Mouse (Mus musculus) lung, adult 18-20 months (tissue): ENCODE results near the gene Dntt.

Experiments used
- DNase-seq, 2 experiments: peaks; one replicate each; pipeline ENCODE4 v3.0.0; 2022; ENCODE audit warnings: mixed read lengths in 2 of 2

Dntt gene

GRCm38 (mm10) chr19:41011676-41012075 lies 17.4 kb upstream of the Dntt start:
- DNase-seq: no peak

- DNase-seq: no peak
Observed at GRCm38 (mm10) chr19:41013591-41013990, 15.5 kb upstream of the Dntt start.

DNA sequence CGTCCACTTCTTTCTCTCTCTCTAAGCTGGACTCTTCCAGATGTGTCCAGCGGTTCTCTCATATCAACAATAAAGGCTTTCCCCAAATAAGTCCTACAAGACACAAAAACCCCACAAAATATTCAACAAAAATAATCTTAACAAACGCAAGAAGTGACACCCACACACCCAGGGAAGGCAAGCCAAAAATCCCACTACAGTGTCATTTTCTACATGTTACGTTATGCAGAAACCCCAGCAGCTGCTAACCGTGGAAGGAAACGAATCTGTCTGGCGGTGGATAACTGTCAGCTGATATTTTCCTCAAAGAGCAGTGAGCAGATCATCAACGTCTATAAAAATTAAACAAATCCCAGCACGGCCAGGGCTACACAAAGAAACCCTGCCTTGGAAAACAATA lies 15.1 kb upstream of the Dntt start:
- DNase-seq: no peak

GRCm38 (mm10) chr19:41015951-41016716 lies 12.9 kb upstream of the Dntt start:
- DNase-seq: peak; percentile 45 to 48

- no peak for DNase-seq
Observed at GRCm38 (mm10) chr19:41019164-41019675, 9.9 kb upstream of the Dntt start.

DNA sequence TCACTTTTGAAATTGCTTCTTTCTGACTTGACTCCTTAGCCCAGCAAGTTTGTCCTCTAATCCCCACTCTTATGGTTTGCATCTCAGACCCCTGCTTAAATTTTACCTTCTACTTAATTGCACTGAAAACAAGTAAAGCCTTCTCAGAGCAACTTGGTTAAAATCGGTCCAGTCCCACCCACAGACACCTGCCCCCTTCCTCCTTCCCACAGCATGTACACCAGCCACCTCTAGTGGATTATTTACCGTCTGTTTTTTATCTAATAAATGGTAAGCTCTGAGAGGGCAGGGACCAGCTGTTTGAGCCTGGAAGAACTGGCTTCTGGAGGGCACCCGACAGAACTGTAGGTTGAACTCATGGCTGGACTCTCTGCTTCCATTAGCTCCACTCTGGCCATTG lies 8.5 kb upstream of the Dntt start:
- DNase-seq: no peak

GRCm38 (mm10) chr19:41022244-41022643 lies 6.8 kb upstream of the Dntt start:
- DNase-seq: no peak

- no peak for DNase-seq
Observed at GRCm38 (mm10) chr19:41026551-41026950, 2.5 kb upstream of the Dntt start.

DNA sequence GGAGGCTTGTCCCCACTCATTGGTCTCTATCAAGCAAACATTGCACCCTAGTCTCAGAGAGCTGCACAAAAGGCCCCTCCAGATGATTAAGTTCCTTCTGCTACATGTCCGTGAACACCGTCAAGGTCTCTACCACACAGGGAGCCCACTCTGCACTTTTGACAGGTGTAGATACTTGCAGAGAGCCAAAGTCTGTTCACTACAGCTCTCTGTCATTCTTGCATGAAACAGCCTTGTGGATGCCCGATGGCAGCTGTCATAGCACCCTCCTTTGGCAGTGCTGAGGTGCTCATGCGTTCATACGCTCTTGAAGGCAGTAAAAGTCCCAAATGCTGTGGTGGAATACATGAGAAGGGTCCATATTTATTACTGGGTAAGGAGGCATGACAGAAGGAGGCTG lies 2.1 kb upstream of the Dntt start:
- no peak for DNase-seq

- no peak for DNase-seq
Observed at GRCm38 (mm10) chr19:41027601-41028000, 1.5 kb upstream of the Dntt start.

DNA sequence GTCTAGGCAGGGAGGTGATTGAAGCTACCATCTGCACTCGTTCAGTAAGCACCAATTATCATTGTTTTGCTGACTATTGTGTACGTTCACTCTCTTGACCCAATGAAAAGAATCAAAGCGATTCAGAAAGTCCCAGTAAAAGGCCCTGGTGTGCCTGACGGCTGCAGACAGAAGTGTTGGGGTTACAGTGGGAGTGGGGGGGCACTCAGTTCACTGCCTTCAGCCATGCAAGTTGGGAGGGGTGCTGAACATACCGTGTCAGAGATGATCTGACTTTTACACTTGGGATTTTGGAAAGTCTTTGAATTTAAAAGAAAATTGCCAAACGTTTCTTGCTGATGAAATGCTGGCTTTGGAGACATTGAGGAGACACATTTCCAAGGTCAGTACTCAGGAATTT lies 1.1 kb downstream of the Dntt start:
- DNase-seq: no peak

DNA sequence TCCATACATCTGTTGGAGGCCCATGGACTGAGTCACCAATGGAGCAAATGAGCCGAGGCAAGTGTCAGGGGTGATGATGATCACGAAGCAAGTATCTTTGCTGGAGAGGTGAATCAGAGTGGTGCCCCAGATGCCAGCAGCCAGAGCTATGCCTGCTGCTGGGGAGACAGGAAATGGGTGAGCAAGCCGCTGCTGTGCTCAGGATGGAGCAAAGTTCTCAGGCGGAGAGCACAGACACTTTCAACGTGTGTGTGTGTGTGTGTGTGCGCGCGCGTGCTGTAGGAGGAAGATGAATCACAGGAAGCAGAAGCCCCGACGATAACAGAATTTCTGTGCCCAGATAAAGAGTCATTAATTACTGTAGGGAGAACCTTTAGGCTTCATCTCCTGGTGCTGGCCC lies 1.9 kb downstream of the Dntt start:
- DNase-seq: no peak

GRCm38 (mm10) chr19:41031869-41032268 lies 2.8 kb downstream of the Dntt start:
- DNase-seq: no peak

- no peak for DNase-seq
Observed at GRCm38 (mm10) chr19:41035809-41036551, 6.9 kb downstream of the Dntt start.

DNA sequence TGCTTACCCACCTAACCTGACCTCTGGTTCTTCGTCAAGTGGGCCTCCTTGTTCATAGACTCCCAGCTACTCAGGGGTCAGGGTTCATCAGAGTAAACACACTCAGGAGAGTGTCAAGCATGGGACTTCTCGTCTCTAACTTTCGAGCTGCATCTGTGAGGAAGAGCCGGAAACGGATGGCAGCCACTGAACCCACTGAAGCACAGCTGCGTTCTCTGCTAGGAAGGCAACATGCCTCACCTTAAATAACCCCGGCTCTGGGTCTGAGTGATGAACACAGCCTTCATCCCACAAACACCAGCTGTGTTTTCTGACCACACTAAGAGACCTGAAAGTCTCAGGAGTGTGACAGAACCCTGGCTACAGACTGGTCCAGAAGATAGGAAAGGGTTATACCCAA lies 10.0 kb downstream of the Dntt start:
- no peak for DNase-seq

GRCm38 (mm10) chr19:41045091-41045770 lies 16.2 kb downstream of the Dntt start:
- no peak for DNase-seq

DNA sequence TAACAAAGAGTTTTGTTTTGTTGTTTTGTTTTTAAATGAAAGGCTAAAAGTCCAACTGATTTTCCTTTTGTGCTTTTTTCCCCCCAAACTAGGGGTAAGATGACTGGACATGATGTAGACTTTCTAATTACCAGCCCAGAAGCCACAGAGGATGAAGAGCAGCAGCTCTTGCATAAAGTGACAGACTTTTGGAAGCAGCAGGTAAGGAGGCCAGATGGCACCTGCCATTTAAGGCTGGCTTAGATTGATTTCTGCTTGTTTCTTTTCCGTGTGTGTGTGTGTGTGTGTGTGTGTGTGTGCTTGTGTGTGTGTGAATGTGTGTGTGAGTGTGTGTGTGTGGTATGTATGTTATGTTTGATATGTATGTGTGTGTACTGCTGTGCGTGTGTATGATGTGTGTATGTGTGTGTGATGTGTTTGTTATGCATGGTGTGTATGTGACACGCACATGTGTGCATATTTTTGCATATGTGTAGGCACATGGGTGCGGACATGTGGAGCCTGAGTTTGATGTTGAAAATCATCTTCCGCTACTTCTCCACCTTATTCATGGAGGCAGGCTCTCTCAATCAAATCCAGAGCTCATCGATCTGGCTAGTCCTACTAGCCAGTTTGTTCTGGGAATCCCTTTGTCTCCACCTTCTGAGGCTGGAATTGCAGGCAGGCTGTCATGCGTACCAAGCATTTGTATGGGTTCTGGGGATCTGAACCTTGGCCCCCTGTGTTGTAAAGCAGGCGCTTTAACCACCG lies 18.5 kb downstream of the Dntt start:
- DNase-seq: no peak

- DNase-seq: no peak
Observed at GRCm38 (mm10) chr19:41048187-41048559, 19.1 kb downstream of the Dntt start.

DNA sequence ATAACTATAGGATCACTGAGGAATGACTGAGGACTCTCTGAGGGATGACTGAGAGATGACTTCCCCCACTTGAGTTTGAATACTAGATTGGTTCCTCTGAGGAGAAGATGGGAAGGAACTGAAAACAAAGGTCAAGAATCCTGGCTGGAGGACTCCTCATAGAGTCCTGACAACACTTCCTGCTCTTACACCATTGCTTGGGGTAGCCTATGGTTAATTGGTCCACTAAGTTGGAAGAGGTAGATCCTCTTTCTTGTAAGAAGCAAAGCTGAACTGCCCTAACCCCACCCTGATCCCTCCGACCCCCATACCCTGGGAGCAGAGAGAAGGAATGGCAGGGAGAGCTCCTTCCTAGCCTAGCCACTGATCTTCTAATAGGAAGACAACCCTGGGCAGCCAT lies 22.6 kb downstream of the Dntt start:
- DNase-seq: no peak

DNA sequence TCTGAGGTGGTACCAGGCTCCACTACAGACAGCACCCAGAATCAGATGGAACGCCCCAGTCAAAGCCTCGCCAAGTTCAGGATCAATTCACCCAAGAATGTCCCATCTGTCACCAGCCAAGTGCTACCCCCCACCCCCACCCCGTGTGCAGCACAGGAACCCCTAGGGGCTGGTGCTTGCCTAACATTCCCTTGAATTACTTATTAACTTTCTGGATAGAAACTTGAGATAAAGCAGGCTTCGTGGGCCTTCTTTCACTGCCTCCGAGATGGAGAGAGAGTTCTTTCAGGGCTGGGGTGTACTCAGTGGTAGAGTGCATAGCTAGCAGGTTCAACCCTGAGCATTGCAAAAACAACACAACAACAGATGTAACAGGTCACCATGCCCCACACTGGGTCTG lies 23.2 kb downstream of the Dntt start:
- DNase-seq: no peak

- peak in 1 of 2 experiments; percentile 5 for DNase-seq
Observed at GRCm38 (mm10) chr19:41053530-41053929, 24.5 kb downstream of the Dntt start.

- no peak for DNase-seq
Observed at GRCm38 (mm10) chr19:41054702-41055101, 25.6 kb downstream of the Dntt start.

DNA sequence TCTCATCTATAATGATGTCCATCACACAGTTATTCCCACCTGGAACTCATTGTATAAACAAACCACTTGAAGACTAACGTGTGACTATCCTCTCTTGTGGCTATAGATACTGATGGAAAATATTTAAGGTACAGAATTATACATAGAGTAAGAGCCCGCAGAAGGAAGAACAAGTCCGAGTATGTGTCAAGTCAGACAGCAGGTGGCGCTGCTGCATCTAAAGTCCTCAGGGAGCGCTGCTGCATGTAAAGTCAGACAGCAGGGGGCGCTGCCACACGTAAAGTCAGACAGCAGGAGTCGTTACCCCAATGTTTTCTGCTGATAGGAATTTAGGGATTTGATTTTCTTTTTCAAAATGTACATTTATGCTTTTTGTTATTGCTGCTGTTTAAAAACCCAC lies 42.4 kb downstream of the Dntt start:
- DNase-seq: peak; percentile 75 to 84
